Mouse (Mus musculus) cerebellum, postnatal 4 days (tissue): ENCODE data around the gene Mob3b.

Source experiments
- DNase-seq, 2 experiments: peaks; one replicate each; pipeline ENCODE4 v3.0.0; 2022; ENCODE audit warnings: low spot score in 2 of 2, mixed read lengths in 1 of 2

Mob3b gene

GRCm38 (mm10) chr4:35065075-35065838 lies 92.0 kb downstream of the Mob3b start:
- no peak for DNase-seq

DNA sequence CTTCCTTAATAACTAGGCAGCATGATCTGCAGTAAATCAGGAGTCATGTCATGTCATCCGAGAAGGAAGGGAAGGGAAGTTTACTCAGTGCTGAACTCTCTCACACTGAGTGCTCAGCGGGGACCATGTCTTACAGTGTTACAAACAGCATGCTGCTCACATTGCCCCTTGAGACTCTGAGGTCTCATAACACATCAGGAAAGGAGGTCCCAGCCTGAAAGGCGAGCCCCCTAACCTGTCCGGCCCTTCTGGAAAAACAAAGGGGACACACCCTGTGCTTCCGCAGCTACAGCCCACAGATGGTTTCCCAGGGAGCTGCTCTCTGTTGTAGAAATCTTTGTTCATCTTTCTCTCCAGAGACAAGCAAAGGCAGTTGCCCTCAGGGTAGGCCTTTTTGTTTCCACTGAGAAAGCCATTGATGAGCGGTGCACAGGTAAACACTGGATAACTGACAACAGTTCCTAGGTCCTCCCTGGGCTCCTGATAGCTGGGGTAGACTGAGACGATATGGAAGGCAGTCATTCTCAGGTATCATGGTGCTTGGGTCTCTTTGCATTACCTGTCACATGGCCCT lies 94.1 kb downstream of the Mob3b start:
- DNase-seq = no peak

- no peak for DNase-seq
Measured at GRCm38 (mm10) chr4:35060964-35061363, 96.3 kb downstream of the Mob3b start.

GRCm38 (mm10) chr4:35060401-35060800 lies 96.9 kb downstream of the Mob3b start:
- no peak for DNase-seq

GRCm38 (mm10) chr4:35054362-35054761 lies 102.9 kb downstream of the Mob3b start:
- DNase-seq = no peak

- DNase-seq = no peak
Measured at GRCm38 (mm10) chr4:35052174-35052942, 104.9 kb downstream of the Mob3b start.

GRCm38 (mm10) chr4:35051152-35051551 lies 106.1 kb downstream of the Mob3b start:
- no peak for DNase-seq

- DNase-seq = no peak
Measured at GRCm38 (mm10) chr4:35049742-35050058, 107.6 kb downstream of the Mob3b start.

DNA sequence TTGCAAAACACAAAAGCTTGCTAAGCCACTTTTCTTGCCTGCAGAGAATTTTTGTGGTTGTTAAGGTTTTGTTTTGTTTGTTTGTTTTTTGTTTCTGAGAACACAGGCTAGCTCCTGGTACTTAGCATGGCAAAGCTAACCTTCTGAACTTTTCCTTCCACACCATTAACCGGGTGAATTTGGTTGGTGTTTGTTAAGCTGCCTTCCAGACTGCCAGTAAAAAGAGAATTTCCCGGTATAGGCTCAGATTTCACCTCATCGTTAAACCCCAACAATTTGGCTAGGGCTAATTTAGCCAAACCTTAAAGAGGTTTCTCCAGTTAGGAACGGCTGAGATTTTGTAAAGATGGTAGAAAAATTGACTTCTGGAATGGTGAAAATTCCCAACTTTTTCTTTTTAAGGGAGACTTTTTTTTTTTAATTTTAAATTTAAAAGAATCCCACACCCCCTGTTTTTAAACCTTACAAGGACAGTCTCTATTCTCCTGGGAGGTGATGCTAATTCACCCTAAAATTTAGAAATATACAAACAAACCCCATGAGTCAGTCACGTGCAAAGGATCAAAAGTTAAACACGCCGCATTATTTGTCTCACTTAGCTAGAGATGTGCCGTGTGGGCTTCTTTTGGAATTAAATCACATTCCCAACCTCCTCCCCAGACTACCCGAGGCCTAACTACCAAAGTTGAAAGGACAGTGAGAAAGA lies 108.1 kb downstream of the Mob3b start:
- no peak for DNase-seq

GRCm38 (mm10) chr4:35040896-35041295 lies 116.4 kb downstream of the Mob3b start:
- DNase-seq = no peak

GRCm38 (mm10) chr4:35040306-35040705 lies 117.0 kb downstream of the Mob3b start:
- no peak for DNase-seq

DNA sequence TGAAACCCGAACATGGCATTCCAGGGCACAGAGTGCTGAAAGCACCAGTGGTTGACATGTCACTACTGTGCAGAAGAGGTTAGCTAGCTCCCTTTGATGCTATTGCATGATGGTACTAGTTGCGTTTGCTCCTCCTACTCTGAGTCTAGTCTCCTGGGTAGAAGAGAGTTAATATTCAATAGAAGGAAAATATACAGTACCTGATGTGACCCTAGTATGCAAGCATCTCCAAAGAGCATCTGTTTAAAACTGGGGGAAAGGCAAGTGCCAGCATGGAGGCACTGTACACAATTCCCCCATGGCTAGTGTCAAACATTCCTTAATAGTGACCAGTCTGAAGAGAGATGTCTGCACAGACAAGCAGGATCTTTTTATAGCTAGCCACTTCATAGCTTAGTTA lies 119.5 kb downstream of the Mob3b start:
- DNase-seq = no peak

DNA sequence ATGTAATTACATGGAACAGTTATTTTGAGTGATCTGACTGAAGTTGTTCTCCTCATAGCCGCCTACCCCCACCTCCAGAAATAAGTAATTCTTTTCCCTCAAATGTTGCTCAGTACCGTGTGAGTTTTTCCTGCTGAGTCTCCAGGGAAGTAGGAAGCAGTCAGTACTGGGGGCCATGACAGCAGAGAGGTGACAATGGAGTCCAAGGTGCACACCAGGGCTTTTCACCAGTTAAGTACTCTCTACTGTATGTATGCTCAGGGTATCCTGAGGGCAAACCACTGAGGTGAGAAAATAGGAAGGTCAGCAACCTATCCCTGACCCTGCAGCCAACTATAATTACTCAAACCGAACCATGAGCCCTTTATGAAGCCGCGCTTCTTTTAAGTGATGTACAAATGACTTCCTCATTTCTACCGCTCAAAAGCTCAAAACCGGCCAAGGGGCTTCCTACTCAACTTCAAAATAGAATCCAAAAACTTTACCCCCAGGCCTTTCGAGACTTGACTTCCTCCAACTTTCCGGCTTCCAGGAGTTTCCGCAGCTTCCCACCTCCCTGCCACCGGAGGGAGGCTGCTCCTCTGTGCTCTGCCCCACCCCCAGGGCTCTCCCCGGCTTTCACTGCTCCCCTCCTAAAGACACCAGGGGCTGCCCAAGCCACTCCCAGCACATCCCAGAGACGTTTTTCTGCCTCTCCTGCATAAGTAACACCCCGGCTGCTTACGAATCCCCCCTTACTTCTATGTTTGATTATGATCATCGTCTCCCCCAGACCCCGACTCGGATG lies 122.6 kb downstream of the Mob3b start:
- DNase-seq = no peak

DNA sequence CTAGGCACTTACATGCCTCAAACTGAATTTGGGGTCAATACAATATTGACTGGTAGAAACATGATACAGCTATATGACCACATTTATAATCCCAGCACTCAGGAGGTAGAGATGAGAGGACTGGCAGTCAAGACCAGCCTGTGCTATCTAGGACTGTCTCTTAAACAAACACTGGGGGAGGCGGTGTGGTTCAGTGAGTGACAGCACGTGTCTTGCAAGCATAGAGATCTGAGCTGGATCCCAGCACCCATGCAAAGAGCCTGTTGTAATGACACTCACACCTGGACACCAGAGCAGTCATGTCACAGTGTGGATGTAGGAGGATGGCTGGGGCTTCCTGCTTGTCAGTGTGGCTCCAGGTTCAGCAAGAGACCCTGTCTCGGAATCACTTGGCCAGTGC lies 124.5 kb downstream of the Mob3b start:
- no peak for DNase-seq

DNA sequence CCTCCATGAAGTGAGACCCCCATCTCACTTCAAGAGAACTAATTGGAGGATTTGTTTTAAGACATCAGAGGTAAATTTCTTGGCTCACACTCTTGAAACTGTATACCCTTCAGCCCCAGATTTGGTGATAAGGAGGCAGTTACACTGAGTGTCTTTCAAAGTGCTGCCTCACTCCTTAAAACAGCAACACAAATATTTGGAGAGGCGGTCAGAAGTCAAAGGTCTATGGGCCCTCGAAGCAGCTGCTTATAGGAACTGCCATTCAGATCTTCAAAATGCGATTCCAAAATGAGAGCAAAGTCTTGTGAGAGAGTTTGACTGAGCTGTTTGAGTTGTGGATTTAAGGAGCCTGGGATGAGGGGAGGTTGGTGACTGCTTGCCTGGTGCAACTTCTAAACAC lies 125.7 kb downstream of the Mob3b start:
- no peak for DNase-seq

- DNase-seq = no peak
Measured at GRCm38 (mm10) chr4:35031141-35031540, 126.1 kb downstream of the Mob3b start.

- DNase-seq = no peak
Measured at GRCm38 (mm10) chr4:35018416-35018815, 138.9 kb downstream of the Mob3b start.

DNA sequence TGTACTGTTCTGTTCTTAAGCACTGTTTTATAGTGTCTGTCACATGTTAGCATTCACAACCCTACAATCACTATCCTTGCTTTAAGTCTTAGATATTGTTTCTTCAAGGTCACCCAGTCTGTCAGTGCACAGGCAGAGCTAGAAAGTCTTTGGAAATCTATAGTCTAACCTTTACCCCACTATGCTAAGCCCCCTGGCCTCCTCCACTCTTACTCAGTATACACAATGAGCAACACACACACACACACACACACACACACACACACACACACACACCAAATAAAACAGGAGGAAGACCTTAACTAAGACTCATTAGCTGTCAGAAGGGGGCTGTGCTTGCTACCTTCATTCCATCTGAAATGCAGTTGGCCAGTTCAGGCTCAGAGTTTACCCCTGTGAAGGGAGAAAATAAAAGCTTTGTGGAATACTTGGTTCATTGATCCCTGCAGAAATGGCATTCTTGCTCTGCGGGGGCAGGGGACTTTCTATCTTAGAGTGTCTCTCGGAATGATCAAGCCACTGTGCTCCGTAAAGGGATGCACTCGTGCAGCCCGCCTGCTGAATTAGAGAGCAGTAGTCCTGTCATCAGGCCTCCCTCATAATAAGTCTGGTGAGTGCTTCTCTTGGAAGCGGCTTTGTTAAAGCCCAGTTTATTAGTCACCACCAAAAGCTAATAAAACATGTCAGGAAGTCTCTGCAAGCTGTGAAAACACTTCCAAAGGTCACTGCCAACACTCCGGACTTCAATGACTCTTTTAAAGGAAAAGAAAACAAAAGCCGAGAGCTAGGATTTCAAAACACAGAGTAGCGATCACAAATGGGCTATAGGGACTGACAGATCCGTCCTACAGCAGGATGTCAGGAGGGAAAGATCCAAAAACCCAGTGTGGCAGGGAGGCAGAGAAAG lies 144.6 kb downstream of the Mob3b start:
- no peak for DNase-seq

DNA sequence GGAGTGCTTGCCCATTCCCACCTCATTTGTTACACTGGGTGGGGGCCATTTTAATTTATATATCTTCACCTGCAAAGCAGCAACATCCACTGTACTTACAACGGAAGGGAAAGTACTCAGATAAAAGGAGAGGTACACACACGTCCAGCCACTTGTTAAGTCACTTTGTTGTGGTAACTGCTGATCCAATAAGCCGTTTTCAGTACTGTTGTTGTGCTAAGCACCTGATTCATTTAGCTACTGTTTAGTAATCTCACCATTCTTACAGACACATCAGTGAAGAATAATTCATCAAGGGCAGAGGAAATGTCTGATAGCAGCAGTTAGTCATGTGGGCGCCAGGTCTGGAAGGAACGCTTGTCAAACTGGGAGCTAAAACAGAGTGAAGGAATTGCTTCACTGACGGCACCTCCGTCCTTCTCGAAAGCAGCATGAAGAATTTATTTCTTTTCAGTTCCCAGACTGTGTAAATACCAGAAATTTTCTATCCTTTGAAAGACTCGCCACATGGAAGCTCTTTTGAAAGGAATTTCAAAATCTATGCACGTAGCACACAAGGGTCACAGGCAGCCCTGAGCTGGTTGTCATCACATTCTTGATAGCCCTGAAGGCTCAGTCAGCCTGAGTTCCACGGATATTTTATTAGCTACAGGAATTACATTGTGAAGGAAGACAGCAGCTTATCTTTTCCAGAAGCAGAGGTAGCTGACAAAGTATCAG lies 150.6 kb downstream of the Mob3b start:
- no peak for DNase-seq

DNA sequence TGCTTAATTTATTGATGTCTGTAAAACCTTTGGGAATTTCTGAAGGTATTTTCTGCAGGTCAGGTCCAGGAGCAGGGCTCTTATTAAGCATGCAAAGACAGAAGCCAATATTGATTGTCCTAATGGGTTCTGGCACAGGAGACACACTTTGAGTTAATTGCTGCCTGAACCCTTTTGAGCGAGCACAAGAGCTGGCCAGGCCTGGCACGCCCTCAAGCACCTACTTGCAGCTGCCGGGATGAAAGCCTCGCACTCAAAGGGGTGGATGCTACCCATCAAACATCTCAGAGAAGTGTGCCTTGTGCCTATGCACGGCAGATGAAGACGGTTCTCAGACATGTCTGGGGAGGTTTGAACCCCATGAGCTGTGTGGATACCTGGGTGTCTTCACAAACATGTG lies 151.2 kb downstream of the Mob3b start:
- no peak for DNase-seq
